Mouse (Mus musculus) hindbrain, embryonic 10.5 days (tissue): ENCODE results near the gene Olfr215. TPM values are rescaled to one million over a fixed set of nuclear protein-coding genes. Genes with fewer than 3 reads are reported as not detected.
"Not testable (repeated sequence)": the region's sequence is repeated elsewhere in the genome, so short reads cannot be mapped to it uniquely, and the experiment has no call there.

Source experiments
- DNase-seq: peaks from one replicate; pipeline ENCODE4 v3.0.0-alpha.2; 2017; ENCODE audit warnings: low spot score
- H3K27ac ChIP-seq: fragments of 300-500 bp; sonication (generic); 2 replicates; pipeline ENCODE4 v1.5.1; 2016; ENCODE audit warnings: mild to moderate bottlenecking, moderate library complexity
- H3K27me3 ChIP-seq: fragments of 300-500 bp; sonication (generic); 2 replicates; pipeline ENCODE4 v1.6.1; 2016; ENCODE audit warnings: mild to moderate bottlenecking; ENCODE audit not compliant: poor library complexity, insufficient read depth, severe bottlenecking
- H3K36me3 ChIP-seq: fragments of 300-500 bp; sonication (generic); 2 replicates; pipeline ENCODE4 v1.6.1; 2016; ENCODE audit warnings: mild to moderate bottlenecking, moderate library complexity
- H3K4me1 ChIP-seq: fragments of 300-500 bp; sonication (generic); replicated peaks from 2 replicates; pipeline ENCODE4 v1.6.1; 2016; ENCODE audit warnings: mild to moderate bottlenecking
- H3K4me3 ChIP-seq: fragments of 300-500 bp; sonication (generic); 2 replicates; pipeline ENCODE4 v1.5.1; 2016; ENCODE audit warnings: mild to moderate bottlenecking, moderate library complexity
- H3K9me3 ChIP-seq: fragments of 300-500 bp; sonication (generic); 2 replicates; pipeline ENCODE4 v1.6.1; 2016; ENCODE audit warnings: mild to moderate bottlenecking, moderate library complexity
- WGBS: fragments of 180-500 bp; shearing (Covaris S2); methylation state at CpG from one replicate; pipeline ENCODE4 v1.1.7; 2016; 5-methylcytosine and 5-hydroxymethylcytosine counted together
- polyA plus RNA-seq: library from polyadenylated mRNA; unstranded; fragments of >200 nt; fragmentation: Nextera tagmentation; extraction: Ambion mirVana; gene quantifications from 2 replicates; pipeline ENCODE4 v1.2.1, GENCODE M21; 2016

Olfr215 gene
- polyA plus RNA-seq, 1 experiment from 2014 or later, result not detected

GRCm38 (mm10) chr6:116553935-116554334 is 30.1 kb downstream of the Olfr215 start, which contains the start of gene Olfr214:
Olfr214 (plus strand) TSS chr6:116554235.
- Histone ChIP-seq H3K4me3 (no peak within 1 kb of the TSS), H3K27ac (no peak within 1 kb of the TSS), H3K36me3 (no peaks in the 10 kb centered on the region), H3K27me3 (no peaks in the 10 kb centered on the region), H3K4me1 (no peaks in the 10 kb centered on the region), H3K9me3 (no peaks in the 10 kb centered on the region)
- DNase-seq, result no peak
- WGBS, result 85% methylated on average over 1 of the region's 1 CpGs

GRCm38 (mm10) chr6:116550841-116551240 is 33.2 kb downstream of the Olfr215 start, which contains the start of gene Gm5580:
Gm5580 (plus strand) TSS chr6:116551141.
- H3K27ac ChIP-seq, H3K27me3 ChIP-seq, H3K9me3 ChIP-seq, H3K4me3 ChIP-seq, DNase-seq, H3K4me1 ChIP-seq, H3K36me3 ChIP-seq: not testable (repeated sequence)
- 94% methylated on average over 11 of the region's 11 CpGs for WGBS

- no peaks in the 10 kb centered on the region for H3K36me3 ChIP-seq
- WGBS, result 92% methylated on average over 2 of the region's 2 CpGs
- H3K4me3 ChIP-seq, result no peak overlapping the region
- H3K4me1 ChIP-seq, result no peaks in the 10 kb centered on the region
- no peaks in the 10 kb centered on the region for H3K9me3 ChIP-seq
- H3K27ac ChIP-seq, result no peak overlapping the region
- DNase-seq, result no peak
- no peaks in the 10 kb centered on the region for H3K27me3 ChIP-seq
Observed at GRCm38 (mm10) chr6:116542500-116542899, 41.5 kb downstream of the Olfr215 start.

- Histone ChIP-seq H3K4me3 (no peak within 1 kb of the TSS), H3K27me3 (no peaks in the 10 kb centered on the region), H3K36me3 (no peaks in the 10 kb centered on the region), H3K4me1 (no peaks in the 10 kb centered on the region), H3K27ac (no peak within 1 kb of the TSS), H3K9me3 (no peaks in the 10 kb centered on the region)
- DNase-seq, result no peak
- WGBS, result 78% methylated on average over 1 of the region's 1 CpGs
Observed at GRCm38 (mm10) chr6:116538156-116538555, 45.8 kb downstream of the Olfr215 start, which contains the start of gene Olfr213. Olfr213 (plus strand) TSS chr6:116538456.

Other genes with a start within 250 kb of the Olfr215 start
- gene March8, start 246.2 kb downstream of the Olfr215 start, polyA plus RNA-seq, result 31.2 and 42.0 TPM in 2 replicates
- gene Alox5, start 123.0 kb downstream of the Olfr215 start, polyA plus RNA-seq, result 1.1 and 1.6 TPM in 2 replicates
- not detected in 2 replicates for gene Olfr211, start 95.1 kb downstream of the Olfr215 start, polyA plus RNA-seq
- gene Olfr212, start 77.7 kb downstream of the Olfr215 start, polyA plus RNA-seq, result not detected in 2 replicates
- not detected in 2 replicates for gene Olfr213, start 45.7 kb downstream of the Olfr215 start, polyA plus RNA-seq
- gene Gm5580, start 33.1 kb downstream of the Olfr215 start, polyA plus RNA-seq, result 0.81 and 0.94 TPM in 2 replicates
- gene Olfr214, start 30.0 kb downstream of the Olfr215 start, polyA plus RNA-seq, result not detected in 2 replicates
- gene Zfp422, start 44.8 kb upstream of the Olfr215 start, polyA plus RNA-seq, result 255 and 278 TPM in 2 replicates
- gene Depp1, start 66.4 kb upstream of the Olfr215 start, polyA plus RNA-seq, result 14.7 and 16.1 TPM in 2 replicates
- 60.9 and 61.9 TPM in 2 replicates for gene Rassf4, start 89.8 kb upstream of the Olfr215 start, polyA plus RNA-seq
- gene Tmem72, start 132.7 kb upstream of the Olfr215 start, polyA plus RNA-seq, result 0.06 and 0.08 TPM in 2 replicates